Mouse (Mus musculus) embryo, embryonic 10.5 days (tissue): ENCODE results near the gene Abi3.

Experiments used
- DNase-seq: peaks from one replicate; pipeline ENCODE4 v3.0.0-alpha.2; 2015; ENCODE audit warnings: low spot score

Abi3 gene

DNA sequence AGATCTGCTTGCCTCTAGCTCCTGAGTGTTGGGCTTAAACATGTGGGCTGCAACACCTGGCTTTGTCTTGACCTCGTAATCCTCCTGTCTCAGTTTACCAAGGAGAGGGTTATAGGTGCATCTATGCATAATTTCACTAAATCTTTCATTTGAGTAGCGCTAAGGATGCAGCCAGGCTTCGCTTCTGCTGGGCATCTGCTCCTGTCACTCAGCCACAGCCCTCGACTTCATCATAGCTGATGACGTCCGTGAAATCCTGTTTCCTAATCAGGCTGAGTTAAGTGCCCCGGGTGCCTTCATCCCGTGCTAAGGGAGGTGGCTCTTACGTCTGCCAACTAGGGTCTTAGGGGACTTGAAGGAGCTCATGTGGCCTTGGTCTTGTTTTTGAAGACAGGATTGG lies 58.3 kb downstream of the Abi3 start:
- DNase-seq = no peak

DNA sequence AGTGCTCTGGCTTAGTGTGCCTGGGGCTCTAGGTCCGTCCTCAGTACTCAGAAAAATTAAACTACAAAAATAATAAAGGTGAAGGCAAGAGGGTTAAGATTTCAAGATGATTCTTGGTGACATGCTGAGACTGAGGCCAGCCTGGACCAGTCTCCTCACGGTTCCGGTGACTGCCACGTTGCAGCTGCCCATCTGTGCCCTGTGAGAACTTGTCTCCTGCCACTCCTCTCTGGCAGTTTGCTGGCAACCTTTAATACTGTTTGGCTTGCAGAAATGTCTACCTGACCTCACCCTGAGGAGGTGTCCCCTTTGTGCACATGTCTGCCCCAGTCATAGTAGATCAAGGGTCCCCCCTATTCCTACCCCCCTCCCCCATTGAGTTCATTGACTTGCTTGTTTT lies 58.8 kb downstream of the Abi3 start:
- no peak for DNase-seq

- no peak for DNase-seq
Observed at GRCm38 (mm10) chr11:95781557-95781956, 60.7 kb downstream of the Abi3 start.

DNA sequence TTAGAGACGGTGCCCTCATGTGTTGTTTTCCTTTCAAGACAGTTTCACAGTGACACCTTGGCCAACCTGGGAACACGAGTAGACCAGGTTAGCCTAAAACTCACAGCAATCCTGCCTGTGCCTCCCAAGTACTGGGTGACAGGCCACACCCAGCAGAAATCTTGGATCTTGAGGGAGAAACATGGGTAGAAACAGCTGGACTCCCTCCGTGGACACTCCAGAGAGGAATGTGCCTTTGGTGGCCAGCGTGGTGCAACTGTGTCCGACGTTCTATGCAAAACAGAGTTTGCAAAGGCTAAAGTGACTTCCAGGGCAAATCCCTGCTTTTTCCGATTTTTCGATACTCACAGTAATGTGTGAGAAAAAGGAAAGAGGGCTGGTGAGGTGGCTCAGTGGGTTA lies 61.8 kb downstream of the Abi3 start:
- DNase-seq = no peak
